Mouse (Mus musculus): ENCODE measurements around the gene Tmem165. TPM values are rescaled to one million over a fixed set of nuclear protein-coding genes. Genes with fewer than 3 reads are reported as not detected.

The Tmem165 gene
- polyA plus RNA-seq, 1 experiment from 2014 or later: 90.9 TPM

- H3K27me3 ChIP-seq: no peaks in the 10 kb centered on the region
- no peak overlapping the region for H3K4me2 ChIP-seq (replicated peaks)
- H3K4me3 ChIP-seq: no peak overlapping the region
- ATAC-seq (ENCODE audit: low FRiP score, low read depth): no peak
- no peaks in the 10 kb centered on the region for H3K4me1 ChIP-seq
- no peaks in the 10 kb centered on the region for H3K9me3 ChIP-seq
- H3K27ac ChIP-seq (replicated peaks): no peak overlapping the region
- WGBS: 95% methylated on average over 13 of the region's 13 CpGs
- H3K36me3 ChIP-seq: peaks cover 50% of the 10 kb centered on the region
- H3K9ac ChIP-seq (replicated peaks): no peak overlapping the region
Observed at GRCm38 (mm10) chr5:76199346-76199745, 15.7 kb downstream of the Tmem165 start.

GRCm38 (mm10) chr5:76203171-76203570 is 19.5 kb downstream of the Tmem165 start:
- H3K9ac ChIP-seq (replicated peaks): no peak overlapping the region
- ATAC-seq (ENCODE audit: low FRiP score, low read depth): no peak
- H3K36me3 ChIP-seq: peaks cover 68% of the 10 kb centered on the region
- no peaks in the 10 kb centered on the region for H3K27me3 ChIP-seq
- no peak overlapping the region for H3K4me3 ChIP-seq
- H3K4me2 ChIP-seq (replicated peaks): no peak overlapping the region
- WGBS: 93% methylated on average over 3 of the region's 3 CpGs
- no peaks in the 10 kb centered on the region for H3K9me3 ChIP-seq
- H3K4me1 ChIP-seq: no peaks in the 10 kb centered on the region
- H3K27ac ChIP-seq (replicated peaks): no peak overlapping the region

- H3K4me3 ChIP-seq: no peak overlapping the region
- ATAC-seq (ENCODE audit: low FRiP score, low read depth): no peak
- H3K36me3 ChIP-seq: peaks cover 70% of the 10 kb centered on the region
- H3K9me3 ChIP-seq: no peaks in the 10 kb centered on the region
- no peak overlapping the region for H3K4me2 ChIP-seq (replicated peaks)
- no peaks in the 10 kb centered on the region for H3K27me3 ChIP-seq
- no peak overlapping the region for H3K27ac ChIP-seq (replicated peaks)
- H3K4me1 ChIP-seq: no peaks in the 10 kb centered on the region
- H3K9ac ChIP-seq (replicated peaks): no peak overlapping the region
- 93% methylated on average over 2 of the region's 2 CpGs for WGBS
Observed at GRCm38 (mm10) chr5:76205886-76206285, 22.2 kb downstream of the Tmem165 start.

GRCm38 (mm10) chr5:76208066-76208465 is 24.4 kb downstream of the Tmem165 start:
- Histone ChIP-seq H3K27ac (replicated peaks) (no peak overlapping the region), H3K4me2 (replicated peaks) (no peak overlapping the region), H3K4me1 (no peaks in the 10 kb centered on the region), H3K36me3 (peaks cover 72% of the 10 kb centered on the region), H3K4me3 (no peak overlapping the region), H3K9me3 (no peaks in the 10 kb centered on the region), H3K9ac (replicated peaks) (no peak overlapping the region), H3K27me3 (no peaks in the 10 kb centered on the region)
- no peak for ATAC-seq (ENCODE audit: low FRiP score, low read depth)
- WGBS: 91% methylated on average over 5 of the region's 5 CpGs

- Histone ChIP-seq H3K9ac (replicated peaks) (no peak overlapping the region), H3K36me3 (peaks cover 26% of the 10 kb centered on the region), H3K4me1 (no peaks in the 10 kb centered on the region), H3K27me3 (no peaks in the 10 kb centered on the region), H3K4me3 (no peak overlapping the region), H3K27ac (replicated peaks) (no peak overlapping the region), H3K4me2 (replicated peaks) (no peak overlapping the region), H3K9me3 (no peaks in the 10 kb centered on the region)
- no peak for ATAC-seq (ENCODE audit: low FRiP score, low read depth)
- 86% methylated on average over 6 of the region's 6 CpGs for WGBS
Observed at GRCm38 (mm10) chr5:76216691-76217090, 33.0 kb downstream of the Tmem165 start.

GRCm38 (mm10) chr5:76231171-76231855 is 47.6 kb downstream of the Tmem165 start:
- H3K36me3 ChIP-seq: peaks cover 58% of the 10 kb centered on the region
- H3K27me3 ChIP-seq: no peaks in the 10 kb centered on the region
- no peak overlapping the region for H3K4me2 ChIP-seq (replicated peaks)
- WGBS: 90% methylated on average over 13 of the region's 13 CpGs
- no peaks in the 10 kb centered on the region for H3K4me1 ChIP-seq
- H3K9me3 ChIP-seq: no peaks in the 10 kb centered on the region
- no peak overlapping the region for H3K4me3 ChIP-seq
- no peak overlapping the region for H3K27ac ChIP-seq (replicated peaks)
- ATAC-seq (ENCODE audit: low FRiP score, low read depth): no peak
- no peak overlapping the region for H3K9ac ChIP-seq (replicated peaks)

GRCm38 (mm10) chr5:76243274-76243673 is 59.6 kb downstream of the Tmem165 start:
- Histone ChIP-seq H3K4me1 (no peaks in the 10 kb centered on the region), H3K36me3 (peaks cover 23% of the 10 kb centered on the region), H3K4me2 (replicated peaks) (no peak overlapping the region), H3K4me3 (no peak overlapping the region), H3K9ac (replicated peaks) (no peak overlapping the region), H3K9me3 (no peaks in the 10 kb centered on the region), H3K27me3 (no peaks in the 10 kb centered on the region), H3K27ac (replicated peaks) (no peak overlapping the region)
- ATAC-seq (ENCODE audit: low FRiP score, low read depth): no peak
- 93% methylated on average over 3 of the region's 3 CpGs for WGBS

- Histone ChIP-seq H3K27ac (replicated peaks) (no peak overlapping the region), H3K4me1 (no peaks in the 10 kb centered on the region), H3K36me3 (peaks cover 23% of the 10 kb centered on the region), H3K9ac (replicated peaks) (no peak overlapping the region), H3K9me3 (no peaks in the 10 kb centered on the region), H3K4me3 (no peak overlapping the region), H3K27me3 (no peaks in the 10 kb centered on the region), H3K4me2 (replicated peaks) (no peak overlapping the region)
- 95% methylated on average over 4 of the region's 4 CpGs for WGBS
- ATAC-seq (ENCODE audit: low FRiP score, low read depth): no peak
Observed at GRCm38 (mm10) chr5:76243929-76244328, 60.2 kb downstream of the Tmem165 start.

GRCm38 (mm10) chr5:76244430-76244829 is 60.8 kb downstream of the Tmem165 start:
- H3K4me1 ChIP-seq: no peaks in the 10 kb centered on the region
- H3K36me3 ChIP-seq: peaks cover 19% of the 10 kb centered on the region
- no peak overlapping the region for H3K27ac ChIP-seq (replicated peaks)
- H3K9ac ChIP-seq (replicated peaks): no peak overlapping the region
- no peaks in the 10 kb centered on the region for H3K27me3 ChIP-seq
- WGBS: 94% methylated on average over 10 of the region's 10 CpGs
- H3K4me3 ChIP-seq: no peak overlapping the region
- no peaks in the 10 kb centered on the region for H3K9me3 ChIP-seq
- no peak for ATAC-seq (ENCODE audit: low FRiP score, low read depth)
- H3K4me2 ChIP-seq (replicated peaks): no peak overlapping the region

GRCm38 (mm10) chr5:76245419-76245818 is 61.7 kb downstream of the Tmem165 start:
- no peak for ATAC-seq (ENCODE audit: low FRiP score, low read depth)
- H3K4me2 ChIP-seq (replicated peaks): no peak overlapping the region
- 92% methylated on average over 3 of the region's 3 CpGs for WGBS
- H3K36me3 ChIP-seq: peaks cover 10% of the 10 kb centered on the region; the same call in 1 of the 2 replicates
- no peaks in the 10 kb centered on the region for H3K9me3 ChIP-seq
- H3K4me3 ChIP-seq: no peak overlapping the region
- no peak overlapping the region for H3K9ac ChIP-seq (replicated peaks)
- 0 out of 2 replicates have a peak, but pooled peaks cover 2% of the 10 kb centered on the region for H3K4me1 ChIP-seq
- H3K27ac ChIP-seq (replicated peaks): no peak overlapping the region
- no peaks in the 10 kb centered on the region for H3K27me3 ChIP-seq

GRCm38 (mm10) chr5:76246539-76246938 is 62.9 kb downstream of the Tmem165 start:
- H3K36me3 ChIP-seq: peaks cover 10% of the 10 kb centered on the region; the same call in 1 of the 2 replicates
- H3K9ac ChIP-seq (replicated peaks): no peak overlapping the region
- H3K27me3 ChIP-seq: no peaks in the 10 kb centered on the region
- no peak for ATAC-seq (ENCODE audit: low FRiP score, low read depth)
- no peak overlapping the region for H3K4me3 ChIP-seq
- no peaks in the 10 kb centered on the region for H3K9me3 ChIP-seq
- 0 out of 2 replicates have a peak, but pooled peaks cover 2% of the 10 kb centered on the region for H3K4me1 ChIP-seq
- no peak overlapping the region for H3K27ac ChIP-seq (replicated peaks)
- H3K4me2 ChIP-seq (replicated peaks): no peak overlapping the region

- 0 out of 2 replicates have a peak, but pooled peaks cover 2% of the 10 kb centered on the region for H3K4me1 ChIP-seq
- WGBS: 95% methylated on average over 3 of the region's 3 CpGs
Observed at GRCm38 (mm10) chr5:76250948-76251347, 67.3 kb downstream of the Tmem165 start.

More at GRCm38 (mm10) chr5:76250948-76251347, 67.3 kb downstream of the Tmem165 start:
- no peak for ATAC-seq (ENCODE audit: low FRiP score, low read depth)
- no peak overlapping the region for H3K27ac ChIP-seq (replicated peaks)
- H3K27me3 ChIP-seq: no peaks in the 10 kb centered on the region
- H3K9ac ChIP-seq (replicated peaks): no peak overlapping the region
- H3K4me3 ChIP-seq: no peak overlapping the region
- H3K4me2 ChIP-seq (replicated peaks): no peak overlapping the region
- peaks cover 3% of the 10 kb centered on the region; the same call in 1 of the 2 replicates for H3K36me3 ChIP-seq
- no peaks in the 10 kb centered on the region for H3K9me3 ChIP-seq
